Mouse (Mus musculus) heart, postnatal 0 days (tissue): Measurements from ENCODE around the gene Tmem254a. TPM values are rescaled to one million over a fixed set of nuclear protein-coding genes. Genes with fewer than 3 reads are reported as not detected.
"Not testable (repeated sequence)": the region's sequence is repeated elsewhere in the genome, so short reads cannot be mapped to it uniquely, and the experiment has no call there.

Experiments
- ATAC-seq: fragments of 200-750 bp; cut with Nextera tagmentation; 2 replicates; pipeline ENCODE4 v1.8.0; 2017; ENCODE audit warnings: low read depth, moderate number of reproducible peaks, moderate library complexity; ENCODE audit not compliant: insufficient read depth
- DNase-seq: peaks from one replicate; pipeline ENCODE4 v3.0.0-alpha.2; 2016; ENCODE audit warnings: low spot score
- H3K27ac ChIP-seq: fragments of 300-500 bp; sonication (generic); 2 replicates; pipeline ENCODE4 v1.5.1; 2014; ENCODE audit warnings: low read depth, mild to moderate bottlenecking
- H3K27me3 ChIP-seq: fragments of 300-500 bp; sonication (generic); 2 replicates; pipeline ENCODE4 v1.6.1; 2014; ENCODE audit warnings: low read length, mixed read lengths; ENCODE audit not compliant: control insufficient read depth, insufficient read depth
- H3K36me3 ChIP-seq: fragments of 300-500 bp; sonication (generic); replicated peaks from 2 replicates; pipeline ENCODE4 v1.6.1; 2014; ENCODE audit warnings: low read length, mixed read lengths; ENCODE audit not compliant: control insufficient read depth, insufficient read depth
- H3K4me1 ChIP-seq: fragments of 300-500 bp; sonication (generic); 2 replicates; pipeline ENCODE4 v1.6.1; 2014; ENCODE audit warnings: antibody characterized with exemption; ENCODE audit not compliant: control insufficient read depth, insufficient read depth
- H3K4me2 ChIP-seq: fragments of 300-500 bp; sonication (generic); 2 replicates; pipeline ENCODE4 v1.6.1; 2014; ENCODE audit warnings: low read depth, mild to moderate bottlenecking, low read length, moderate library complexity
- H3K4me3 ChIP-seq: fragments of 300-500 bp; sonication (generic); 2 replicates; pipeline ENCODE4 v1.5.1; 2014; ENCODE audit warnings: low read depth, low read length
- H3K9ac ChIP-seq: fragments of 300-500 bp; sonication (generic); replicated peaks from 2 replicates; pipeline ENCODE4 v1.6.1; 2014; ENCODE audit warnings: low read depth, low read length, mixed read lengths
- H3K9me3 ChIP-seq: fragments of 300-500 bp; sonication (generic); replicated peaks from 2 replicates; pipeline ENCODE4 v1.6.1; 2016; ENCODE audit warnings: low read length; ENCODE audit not compliant: control insufficient read depth
- WGBS: fragments of 180-500 bp; shearing (Covaris S2); extraction: QIAGEN DNeasy Blood & Tissue Kit; methylation state at CpG from one replicate; pipeline ENCODE4 v1.1.7; 2014; 5-methylcytosine and 5-hydroxymethylcytosine counted together
- polyA plus RNA-seq: library from polyadenylated mRNA; unstranded; fragments of >200 nt; fragmentation: Nextera tagmentation; extraction: Ambion mirVana; gene quantifications from 2 replicates; pipeline ENCODE4 v1.2.1, GENCODE M21; 2015
- total RNA-seq: library from RNA; depleted of rRNA; stranded (reverse); fragments of >200 nt; gene quantifications from 2 replicates; pipeline ENCODE4 v1.2.3, GENCODE M21; 2014; ENCODE audit warnings: low replicate concordance; rRNA removed

Tmem254a gene
- total and polyA plus RNA-seq, 2 experiments from 2014 or later, result 2.3 to 8.8 TPM

DNA sequence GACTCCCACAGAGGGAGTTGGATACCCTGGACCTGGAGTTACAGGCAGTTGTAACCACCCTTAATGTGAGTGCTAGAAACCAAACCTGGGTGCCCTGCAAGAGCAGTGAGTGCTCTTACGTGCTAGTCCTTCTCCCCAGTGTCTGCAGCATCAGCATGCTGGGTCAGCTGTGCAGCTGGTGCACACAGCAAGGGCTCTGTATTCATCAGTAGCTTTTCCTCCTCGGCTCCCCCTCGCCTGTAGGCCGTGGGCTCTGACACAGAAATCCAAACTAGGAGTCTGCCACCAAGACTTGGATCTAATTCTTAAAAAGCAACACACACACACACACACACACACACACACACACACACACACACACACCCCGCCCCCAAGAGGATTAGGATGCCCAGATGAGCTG lies 22.2 kb downstream of the Tmem254a start:
- H3K27me3 ChIP-seq, ATAC-seq: not testable (repeated sequence)
- WGBS, result no CpG with 5 or more reads among the region's 5 CpGs

GRCm38 (mm10) chr14:25903000-25903399 lies 24.5 kb downstream of the Tmem254a start, which contains the start of gene Plac9a:
TSS of gene Plac9a (minus strand) at chr14:25903100.
- H3K4me2 ChIP-seq, H3K9ac ChIP-seq, H3K27ac ChIP-seq, DNase-seq, H3K4me1 ChIP-seq, H3K27me3 ChIP-seq, H3K36me3 ChIP-seq, H3K4me3 ChIP-seq, ATAC-seq, H3K9me3 ChIP-seq: not testable (repeated sequence)
- WGBS, result no CpG with 5 or more reads among the region's 10 CpGs

More for the DNA sequence above, 22.2 kb downstream of the Tmem254a start:
- not testable (repeated sequence) for H3K36me3 ChIP-seq, DNase-seq, H3K9me3 ChIP-seq, H3K4me2 ChIP-seq, H3K9ac ChIP-seq, H3K27ac ChIP-seq, H3K4me1 ChIP-seq, H3K4me3 ChIP-seq

GRCm38 (mm10) chr14:25895686-25896085 lies 31.8 kb downstream of the Tmem254a start:
- not testable (repeated sequence) for H3K27ac ChIP-seq, H3K9me3 ChIP-seq, H3K36me3 ChIP-seq, H3K27me3 ChIP-seq, H3K9ac ChIP-seq, H3K4me2 ChIP-seq, ATAC-seq, DNase-seq, H3K4me1 ChIP-seq, H3K4me3 ChIP-seq
- no CpG with 5 or more reads among the region's 7 CpGs for WGBS

DNA sequence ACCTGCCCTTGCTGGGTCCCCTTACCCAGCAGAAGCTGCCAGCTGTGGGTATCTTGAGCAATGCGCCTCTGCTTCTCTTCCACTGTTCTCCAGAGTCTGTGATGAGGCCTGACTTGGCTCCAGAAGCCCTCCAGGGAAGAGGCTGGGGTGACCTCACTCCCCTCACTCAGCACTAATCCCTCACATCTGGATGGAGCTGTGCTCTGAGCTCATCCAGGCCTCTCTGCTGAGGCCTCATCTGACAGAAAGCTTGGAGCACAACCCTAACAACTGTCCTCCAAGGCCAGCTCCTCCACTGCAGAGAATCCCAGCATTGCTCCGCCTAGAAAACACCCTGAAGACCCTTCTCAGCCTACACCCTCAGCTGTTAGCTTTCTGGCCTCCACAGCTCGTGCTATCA lies 32.9 kb downstream of the Tmem254a start:
- H3K27me3 ChIP-seq, H3K9me3 ChIP-seq, H3K9ac ChIP-seq, H3K4me2 ChIP-seq, H3K4me1 ChIP-seq, H3K4me3 ChIP-seq, H3K36me3 ChIP-seq, H3K27ac ChIP-seq, DNase-seq: not testable (repeated sequence)
- WGBS, result no CpG with 5 or more reads among the region's 3 CpGs
- peak; percentile 67; the same call in 1 of the 2 replicates for ATAC-seq

GRCm38 (mm10) chr14:25885886-25886285 lies 41.6 kb downstream of the Tmem254a start:
- not testable (repeated sequence) for H3K4me3 ChIP-seq, H3K27me3 ChIP-seq, H3K36me3 ChIP-seq, ATAC-seq, H3K9ac ChIP-seq, H3K4me2 ChIP-seq, DNase-seq, H3K27ac ChIP-seq, H3K4me1 ChIP-seq, H3K9me3 ChIP-seq
- no CpG with 5 or more reads among the region's 12 CpGs for WGBS

GRCm38 (mm10) chr14:25881769-25882168 lies 45.7 kb downstream of the Tmem254a start:
- H3K36me3 ChIP-seq, ATAC-seq, H3K4me2 ChIP-seq: not testable (repeated sequence)

DNA sequence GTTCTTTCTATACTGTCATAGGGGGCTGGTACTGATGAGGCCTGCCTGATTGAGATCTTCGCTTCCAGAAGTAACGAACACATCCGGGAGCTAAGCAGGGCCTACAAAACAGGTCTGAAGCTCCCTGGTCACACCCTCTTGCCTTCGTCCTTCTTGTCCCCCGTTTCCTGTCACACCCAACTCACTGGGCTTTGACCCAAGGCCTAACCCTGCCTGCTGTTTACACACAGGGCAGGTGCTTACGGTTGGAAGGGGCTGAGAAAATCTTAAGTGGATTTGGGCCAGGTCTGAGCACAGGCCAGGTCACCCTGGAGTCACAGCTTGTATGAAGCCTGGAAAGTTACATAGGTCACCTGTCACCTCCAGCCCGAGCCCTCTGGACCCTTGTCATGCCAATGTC lies 50.8 kb downstream of the Tmem254a start:
- ATAC-seq, H3K4me2 ChIP-seq, H3K4me3 ChIP-seq, H3K9ac ChIP-seq, H3K27me3 ChIP-seq, H3K27ac ChIP-seq, DNase-seq, H3K9me3 ChIP-seq: not testable (repeated sequence)
- WGBS, result no CpG with 5 or more reads among the region's 7 CpGs
- peaks cover 23% of the 10 kb centered on the region for H3K4me1 ChIP-seq
- H3K36me3 ChIP-seq, result peaks cover 13% of the 10 kb centered on the region

More at GRCm38 (mm10) chr14:25881769-25882168, 45.7 kb downstream of the Tmem254a start:
- not testable (repeated sequence) for H3K4me3 ChIP-seq, H3K9ac ChIP-seq, H3K9me3 ChIP-seq, H3K27me3 ChIP-seq, H3K27ac ChIP-seq, H3K4me1 ChIP-seq, DNase-seq
- no CpG with 5 or more reads among the region's 9 CpGs for WGBS

Other genes with a start within 250 kb of the Tmem254a start
- gene Ppif, start 233.5 kb downstream of the Tmem254a start, total RNA-seq, result 205 and 222 TPM in 2 replicates
- 140 and 151 TPM in 2 replicates for gene Ppif, start 233.5 kb downstream of the Tmem254a start, polyA plus RNA-seq
- gene Zcchc24, start 158.6 kb downstream of the Tmem254a start, total RNA-seq, result 36.6 and 40.3 TPM in 2 replicates
- gene Zcchc24, start 158.6 kb downstream of the Tmem254a start, polyA plus RNA-seq, result 14.9 and 18.5 TPM in 2 replicates
- 21.1 and 46.2 TPM in 2 replicates for gene Anxa11, start 85.5 kb downstream of the Tmem254a start, total RNA-seq
- gene Anxa11, start 85.5 kb downstream of the Tmem254a start, polyA plus RNA-seq, result 34.9 and 36.8 TPM in 2 replicates
- not detected in 2 replicates for gene Plac9a, start 24.6 kb downstream of the Tmem254a start, total RNA-seq
- 0.31 and 2.3 TPM in 2 replicates for gene Plac9a, start 24.6 kb downstream of the Tmem254a start, polyA plus RNA-seq
- not detected in 2 replicates for gene Cphx1, start 10.6 kb upstream of the Tmem254a start, total RNA-seq
- gene Cphx1, start 10.6 kb upstream of the Tmem254a start, polyA plus RNA-seq, result 0.10 TPM in 1 of 2 replicates, not detected in the other
- 0.46 and 2.4 TPM in 2 replicates for gene Duxbl1, start 50.9 kb upstream of the Tmem254a start, total RNA-seq
- 0.23 and 0.26 TPM in 2 replicates for gene Duxbl1, start 50.9 kb upstream of the Tmem254a start, polyA plus RNA-seq
- 99.6 and 106 TPM in 2 replicates for gene Gm9780, start 115.0 kb upstream of the Tmem254a start, total RNA-seq
- 24.3 and 38.1 TPM in 2 replicates for gene Gm9780, start 115.0 kb upstream of the Tmem254a start, polyA plus RNA-seq
- gene Tmem254c, start 139.7 kb upstream of the Tmem254a start, total RNA-seq, result 9.0 and 18.0 TPM in 2 replicates
- gene Tmem254c, start 139.7 kb upstream of the Tmem254a start, polyA plus RNA-seq, result 17.5 and 18.1 TPM in 2 replicates
- gene Cphx2, start 153.8 kb upstream of the Tmem254a start, total RNA-seq, result not detected in 2 replicates
- gene Cphx2, start 153.8 kb upstream of the Tmem254a start, polyA plus RNA-seq, result not detected in 2 replicates
- not detected in 2 replicates for gene Cphx3, start 154.6 kb upstream of the Tmem254a start, total RNA-seq
- gene Cphx3, start 154.6 kb upstream of the Tmem254a start, polyA plus RNA-seq, result not detected in 2 replicates
- gene Duxbl2, start 190.7 kb upstream of the Tmem254a start, total RNA-seq, result 0.23 and 0.81 TPM in 2 replicates
- gene Duxbl2, start 190.7 kb upstream of the Tmem254a start, polyA plus RNA-seq, result not detected in 2 replicates